Mouse (Mus musculus) liver, adult (tissue): ENCODE measurements around the gene Lsm4.
A peak's percentile ranks its signal among the peaks of the same experiment; 100 is the strongest.

Experiments used
- GATA4 ChIP-seq: IDR thresholded peaks from 2 replicates; pipeline ENCODE4 v1.6.1; 2014; ENCODE audit warnings: mild to moderate bottlenecking, low read length; ENCODE audit not compliant: insufficient replicate concordance

Gene Lsm4

GRCm38 (mm10) chr8:70700555-70700922 is 27.5 kb downstream of the Lsm4 start:
- TF ChIP-seq GATA4 = peak; percentile 59; the same call in 1 of the 2 replicates

GRCm38 (mm10) chr8:70701048-70701981 is 28.3 kb downstream of the Lsm4 start:
- TF ChIP-seq GATA4 = no peak

- no peak for TF ChIP-seq GATA4
Measured at GRCm38 (mm10) chr8:70701982-70702841, 29.2 kb downstream of the Lsm4 start.

DNA sequence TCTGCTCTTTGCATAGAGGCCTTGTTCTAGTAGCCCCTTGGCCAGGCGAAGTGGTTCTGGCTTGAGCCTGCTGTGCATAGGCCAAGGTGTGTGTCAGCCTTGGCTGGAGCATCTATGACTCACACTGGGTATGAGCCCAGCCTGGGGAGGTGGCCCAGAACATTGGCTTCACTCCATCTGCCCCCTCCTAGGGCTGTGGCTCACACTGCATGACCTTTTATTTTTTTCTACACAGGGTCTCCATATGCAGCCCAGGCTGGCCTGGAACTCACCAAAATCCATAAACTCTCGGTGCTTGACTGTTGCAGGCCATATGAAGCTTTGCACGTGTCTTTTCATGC is 29.8 kb downstream of the Lsm4 start:
- no peak for TF ChIP-seq GATA4

DNA sequence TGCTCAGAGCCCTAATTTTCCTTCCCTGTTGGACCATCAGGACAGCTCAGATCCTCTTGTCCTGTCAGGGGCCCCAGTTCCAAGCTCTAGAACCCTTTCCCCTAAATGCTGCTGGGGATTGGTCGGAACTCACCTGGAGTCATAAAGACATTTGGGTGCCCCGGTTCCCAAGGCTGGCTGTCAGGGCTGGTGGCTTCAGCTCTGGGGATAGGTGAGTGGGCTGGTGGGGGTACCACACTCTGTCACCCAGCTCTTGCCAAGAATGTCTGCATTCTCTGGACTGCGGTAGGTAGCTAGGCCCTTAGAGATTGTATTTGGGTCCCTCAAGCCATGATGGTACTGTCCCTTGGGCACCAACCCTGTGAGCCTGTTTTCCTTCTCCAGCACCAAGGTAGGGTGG is 30.2 kb downstream of the Lsm4 start, which contains the start of gene Iqcn:
Iqcn (plus strand) TSS at position 171 of the 400 bp plus-strand sequence.
- TF ChIP-seq GATA4 = no peak

- no peak for TF ChIP-seq GATA4
Measured at GRCm38 (mm10) chr8:70708281-70708680, 35.2 kb downstream of the Lsm4 start.

- no peak for TF ChIP-seq GATA4
Measured at GRCm38 (mm10) chr8:70709794-70710193, 36.7 kb downstream of the Lsm4 start.

DNA sequence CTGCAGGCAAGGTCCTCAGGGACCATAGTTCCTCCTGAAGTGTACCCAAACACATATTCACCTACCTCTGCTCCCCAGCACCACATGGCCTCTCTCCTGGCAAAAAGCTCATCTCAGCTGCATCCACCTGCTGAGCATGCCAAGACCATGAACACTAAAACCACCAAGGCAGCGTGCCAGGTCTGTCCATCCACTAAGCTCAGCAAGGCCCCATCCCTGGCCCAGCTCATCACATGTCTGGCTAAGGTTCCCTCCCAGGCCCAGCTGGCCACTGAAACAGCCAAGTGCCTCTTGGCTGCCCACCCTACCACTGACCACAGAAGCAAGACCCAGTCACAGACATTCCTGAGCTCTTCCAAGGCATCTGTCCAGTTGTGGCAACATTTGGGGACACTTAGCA is 37.2 kb downstream of the Lsm4 start:
- TF ChIP-seq GATA4 = no peak

GRCm38 (mm10) chr8:70711041-70711440 is 38.0 kb downstream of the Lsm4 start:
- no peak for TF ChIP-seq GATA4

DNA sequence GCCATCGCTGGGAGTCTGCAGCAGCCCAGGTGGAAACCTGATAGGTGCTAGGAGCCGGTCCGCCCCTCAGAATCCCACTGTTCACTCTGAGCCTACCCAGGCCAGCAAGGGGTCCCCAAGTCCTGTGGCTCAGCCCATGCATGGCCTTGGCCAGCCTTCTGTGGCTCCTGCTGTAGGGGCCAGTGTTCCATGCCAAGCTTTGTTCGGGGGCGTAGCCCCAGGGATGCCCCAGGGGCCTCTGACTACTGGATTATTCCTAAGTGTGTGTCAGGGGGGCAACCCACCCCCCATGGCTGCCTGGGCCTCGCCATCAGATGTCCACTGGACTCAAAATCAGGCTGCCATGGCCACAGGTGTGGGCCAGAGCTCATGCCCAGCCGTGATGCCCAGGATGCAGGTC is 40.9 kb downstream of the Lsm4 start:
- no peak for TF ChIP-seq GATA4

DNA sequence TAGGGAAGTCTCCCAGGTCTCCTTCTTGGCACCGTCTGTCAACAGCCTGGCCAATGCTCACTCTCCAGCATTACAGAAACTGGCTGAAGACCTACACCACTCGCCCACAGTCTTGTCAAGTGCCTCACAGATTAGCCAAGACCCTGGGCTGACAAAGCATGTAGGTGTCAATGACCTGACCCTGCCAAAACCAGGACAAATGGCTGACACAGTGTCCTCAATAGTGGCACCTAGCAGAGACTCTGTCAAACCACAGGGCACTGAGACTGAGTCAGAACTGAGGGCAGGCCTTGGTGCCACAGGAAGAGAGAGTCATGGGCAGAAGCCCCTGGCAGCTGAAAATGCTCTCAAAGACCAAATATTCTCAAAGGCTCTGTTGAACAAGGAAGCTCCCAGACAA is 42.0 kb downstream of the Lsm4 start:
- no peak for TF ChIP-seq GATA4

GRCm38 (mm10) chr8:70716521-70717400 is 43.7 kb downstream of the Lsm4 start:
- TF ChIP-seq GATA4 = no peak

DNA sequence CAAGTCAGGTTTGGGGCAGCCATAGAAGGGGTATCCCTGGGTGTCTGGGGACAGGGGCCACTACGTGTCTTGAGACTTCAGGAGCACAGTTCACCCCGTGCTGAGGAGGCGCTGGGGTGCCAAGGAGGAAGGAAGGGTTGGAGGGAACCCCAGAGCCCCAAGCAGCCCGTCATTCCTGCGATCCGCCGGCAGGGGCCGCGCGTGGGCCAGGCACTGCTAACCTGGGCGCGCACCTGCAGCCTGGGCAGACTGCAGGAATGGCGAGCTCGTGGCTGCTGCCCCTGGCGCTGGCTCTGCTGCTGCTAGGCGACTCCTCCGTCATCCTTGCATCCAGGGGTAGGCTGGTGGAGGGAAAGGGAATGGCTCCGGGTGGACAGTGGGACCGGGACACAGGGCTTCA is 45.2 kb downstream of the Lsm4 start, which contains the start of gene Gm3336:
Gm3336 (plus strand) TSS at position 247 of the 400 bp plus-strand sequence.
- TF ChIP-seq GATA4 = no peak

- TF ChIP-seq GATA4 = no peak
Measured at GRCm38 (mm10) chr8:70719796-70720270, 46.8 kb downstream of the Lsm4 start.

DNA sequence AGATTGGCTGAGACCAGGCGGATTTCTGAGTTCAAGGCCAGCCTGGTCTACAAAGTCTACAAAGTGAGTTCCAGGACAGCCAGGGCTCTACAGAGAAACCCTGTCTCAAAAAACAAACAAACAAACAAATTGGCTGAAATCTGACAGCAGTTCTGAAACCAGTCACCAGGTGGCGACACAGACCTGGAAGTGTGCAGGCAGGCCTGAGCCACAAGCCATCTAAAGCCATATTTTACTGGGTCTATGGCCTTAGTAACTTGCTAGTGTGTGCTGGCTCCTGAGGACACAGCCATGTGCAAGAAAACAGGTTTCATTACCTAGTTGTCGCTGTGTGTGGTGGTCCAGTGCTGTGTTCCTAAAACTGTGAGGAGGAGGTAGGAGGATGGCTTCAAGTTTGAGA is 47.7 kb downstream of the Lsm4 start:
- TF ChIP-seq GATA4 = no peak

DNA sequence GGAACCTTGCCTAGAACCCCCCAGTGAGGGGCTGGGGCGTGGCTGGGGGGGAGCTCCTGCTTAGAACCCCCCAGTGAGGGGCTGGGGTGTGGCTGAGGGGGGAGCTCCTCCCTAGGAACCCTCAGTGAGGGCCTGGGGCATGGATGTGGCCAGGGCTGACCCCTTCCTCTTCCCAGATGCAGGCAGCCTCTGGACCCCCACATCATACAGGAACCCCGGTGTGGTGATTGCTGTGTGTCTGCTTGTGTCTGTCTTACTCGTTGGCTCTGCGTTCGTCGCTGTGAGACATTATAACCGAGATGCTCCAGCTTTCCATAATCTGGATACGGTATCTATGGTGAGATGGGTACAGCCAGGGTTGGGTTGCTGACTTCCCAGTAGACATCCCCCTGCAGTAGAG is 48.6 kb downstream of the Lsm4 start:
- no peak for TF ChIP-seq GATA4
